Mouse (Mus musculus) forebrain, embryonic 14.5 days (tissue): ENCODE results near the gene Osbpl8. TPM values are rescaled to one million over a fixed set of nuclear protein-coding genes. Genes with fewer than 3 reads are reported as not detected.

Experiments
- ATAC-seq: fragments of 200-750 bp; cut with Nextera tagmentation; 2 replicates; pipeline ENCODE4 v1.8.0; 2017; ENCODE audit warnings: mild to moderate bottlenecking, moderate library complexity
- DNase-seq: peaks from one replicate; pipeline ENCODE4 v3.0.0-alpha.2; 2015; ENCODE audit warnings: low spot score
- H3K27ac ChIP-seq: fragments of 300-500 bp; sonication (generic); 2 replicates; pipeline ENCODE4 v1.5.1; 2014; ENCODE audit warnings: low read depth, mild to moderate bottlenecking, control low read depth, low read length, moderate library complexity
- H3K27me3 ChIP-seq: fragments of 300-500 bp; sonication (generic); replicated peaks from 2 replicates; pipeline ENCODE4 v1.6.1; 2014; ENCODE audit warnings: low read length, control low read depth, mixed read lengths; ENCODE audit not compliant: control insufficient read depth, insufficient read depth
- H3K36me3 ChIP-seq: fragments of 300-500 bp; sonication (generic); 2 replicates; pipeline ENCODE4 v1.6.1; 2014; ENCODE audit warnings: low read length, control low read depth; ENCODE audit not compliant: control insufficient read depth, insufficient read depth
- H3K4me1 ChIP-seq: fragments of 300-500 bp; sonication (generic); 2 replicates; pipeline ENCODE4 v1.6.1; 2014; ENCODE audit warnings: antibody characterized with exemption, low read length, control low read depth; ENCODE audit not compliant: control insufficient read depth, insufficient read depth
- H3K4me2 ChIP-seq: fragments of 300-500 bp; sonication (generic); 2 replicates; pipeline ENCODE4 v1.6.1; 2014; ENCODE audit warnings: mild to moderate bottlenecking, control low read depth, low read length
- H3K4me3 ChIP-seq: fragments of 300-500 bp; sonication (generic); 2 replicates; pipeline ENCODE4 v1.5.1; 2014; ENCODE audit warnings: low read depth, low read length, control low read depth
- H3K9ac ChIP-seq: fragments of 300-500 bp; sonication (generic); 2 replicates; pipeline ENCODE4 v1.6.1; 2014; ENCODE audit warnings: mild to moderate bottlenecking, low read length, control low read depth, moderate library complexity
- H3K9me3 ChIP-seq: fragments of 300-500 bp; sonication (generic); replicated peaks from 2 replicates; pipeline ENCODE4 v1.6.1; 2016; ENCODE audit warnings: low read length, control low read depth, mixed read lengths; ENCODE audit not compliant: control insufficient read depth
- WGBS: fragments of 180-500 bp; shearing (Covaris S2); extraction: QIAGEN DNeasy Blood & Tissue Kit; methylation state at CpG from one replicate; pipeline ENCODE4 v1.1.7; 2014; 5-methylcytosine and 5-hydroxymethylcytosine counted together
- polyA plus RNA-seq: library from polyadenylated mRNA; unstranded; fragments of >200 nt; fragmentation: Nextera tagmentation; extraction: Ambion mirVana; gene quantifications from 2 replicates; pipeline ENCODE4 v1.2.1, GENCODE M21; 2014

Osbpl8 gene
- polyA plus RNA-seq, 1 experiment from 2014 or later, result 12.9 TPM

DNA sequence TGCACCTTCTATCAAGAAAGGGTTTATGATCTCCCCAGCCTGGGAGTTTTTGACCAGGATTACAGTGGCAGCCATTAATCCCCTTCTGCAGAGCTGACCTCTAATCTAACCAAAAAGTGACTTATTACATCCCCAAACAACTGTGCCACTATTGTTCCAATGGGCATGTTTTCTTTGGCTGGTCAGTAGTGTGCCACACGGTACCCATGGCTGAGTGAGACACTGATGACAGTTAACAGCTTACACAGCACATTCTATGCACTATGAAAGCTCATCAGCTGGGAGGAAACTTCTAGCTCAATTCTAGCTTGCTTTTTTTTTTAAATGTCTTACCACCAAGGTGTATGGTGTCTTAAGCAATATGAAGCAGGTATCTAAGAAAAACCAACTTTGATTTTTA lies 25.4 kb upstream of the Osbpl8 start:
- no peak overlapping the region for H3K27ac ChIP-seq
- no peaks in the 10 kb centered on the region for H3K9me3 ChIP-seq
- no peaks in the 10 kb centered on the region for H3K27me3 ChIP-seq
- WGBS, result 79% methylated on average over 1 of the region's 1 CpGs
- no peaks in the 10 kb centered on the region for H3K4me1 ChIP-seq
- DNase-seq (no peak), ATAC-seq (no peak)
- H3K36me3 ChIP-seq, result no peaks in the 10 kb centered on the region
- H3K4me2 ChIP-seq, result no peak overlapping the region
- no peak overlapping the region for H3K9ac ChIP-seq
- H3K4me3 ChIP-seq, result no peak overlapping the region

DNA sequence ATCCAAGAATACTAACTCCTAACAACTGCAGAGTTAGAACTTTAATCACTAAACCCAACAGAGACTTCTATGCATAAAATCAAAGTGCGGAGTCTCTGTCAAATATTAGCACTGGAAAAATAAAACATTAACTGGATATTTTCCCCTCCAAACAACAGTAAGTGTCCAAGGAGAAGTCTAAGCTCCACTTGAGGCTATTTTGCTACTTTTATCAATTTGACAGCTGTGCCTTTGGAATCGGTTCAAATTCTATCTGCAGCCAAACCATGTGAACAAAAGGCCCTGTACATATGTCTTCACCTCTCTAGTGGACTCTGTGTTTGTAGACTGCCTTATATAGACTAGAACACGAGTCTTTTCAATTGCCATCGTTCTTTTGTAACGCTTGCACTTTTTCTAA lies 24.7 kb upstream of the Osbpl8 start:
- H3K4me2 ChIP-seq, result no peak overlapping the region
- H3K27ac ChIP-seq, result no peak overlapping the region
- 68% methylated on average over 5 of the region's 5 CpGs for WGBS
- H3K9me3 ChIP-seq, result no peaks in the 10 kb centered on the region
- no peaks in the 10 kb centered on the region for H3K27me3 ChIP-seq
- no peaks in the 10 kb centered on the region for H3K4me1 ChIP-seq
- H3K4me3 ChIP-seq, result no peak overlapping the region
- no peak for ATAC-seq
- DNase-seq, result peak; percentile 32
- no peaks in the 10 kb centered on the region for H3K36me3 ChIP-seq
- H3K9ac ChIP-seq, result no peak overlapping the region

DNA sequence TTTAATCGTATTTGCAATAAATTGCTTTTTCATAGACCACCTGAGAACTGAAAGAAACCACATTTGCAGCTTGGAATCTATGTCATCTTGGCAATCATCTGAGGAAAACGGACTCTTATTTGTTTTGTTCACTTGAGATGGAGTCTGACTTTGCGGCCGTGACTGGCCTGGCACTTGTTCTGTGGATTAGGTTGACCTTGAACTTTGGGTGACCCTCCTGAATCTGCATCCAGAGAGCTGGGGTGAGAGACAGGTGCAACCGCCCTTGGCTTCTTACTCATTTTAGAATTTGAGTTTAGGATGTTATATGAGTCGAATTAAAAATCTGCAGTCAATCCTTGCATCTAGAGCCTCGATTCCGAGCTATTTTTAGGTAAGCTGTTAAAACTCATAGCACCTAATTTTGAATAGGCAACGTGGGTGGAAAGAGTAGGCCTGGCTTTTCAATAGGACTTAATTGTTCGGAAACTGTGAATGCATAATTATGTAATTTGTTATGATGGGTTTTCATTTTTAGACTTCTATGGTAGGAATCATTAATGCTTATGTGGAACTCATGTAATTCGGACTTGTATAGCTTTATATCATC lies 20.1 kb upstream of the Osbpl8 start:
- no peaks in the 10 kb centered on the region for H3K9me3 ChIP-seq
- DNase-seq (peak; percentile 11), ATAC-seq (no peak)
- H3K36me3 ChIP-seq, result no peaks in the 10 kb centered on the region
- no peak overlapping the region for H3K27ac ChIP-seq
- H3K27me3 ChIP-seq, result no peaks in the 10 kb centered on the region
- no peak overlapping the region for H3K4me2 ChIP-seq
- 83% methylated on average over 11 of the region's 11 CpGs for WGBS
- H3K4me1 ChIP-seq, result no peaks in the 10 kb centered on the region
- H3K9ac ChIP-seq, result no peak overlapping the region
- no peak overlapping the region for H3K4me3 ChIP-seq

DNA sequence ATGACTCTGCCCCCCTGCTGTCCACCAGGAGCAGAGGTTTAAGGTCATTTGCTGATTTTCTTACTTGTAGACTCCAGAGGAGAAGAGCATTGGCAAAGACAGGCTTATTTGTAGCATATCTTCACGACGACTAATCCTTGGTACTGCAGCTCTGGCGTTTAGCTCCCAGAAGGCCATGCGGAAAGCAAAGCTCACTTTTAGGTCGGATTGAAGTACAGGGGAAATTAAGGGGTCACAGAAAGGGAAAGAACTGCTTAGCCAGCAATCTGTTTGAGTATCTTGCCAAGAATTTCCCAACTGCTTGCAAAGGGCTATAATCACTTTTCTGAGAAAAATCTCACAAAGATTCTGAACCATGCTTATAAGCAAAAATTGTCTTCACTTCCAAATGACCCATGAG lies 14.8 kb upstream of the Osbpl8 start:
- Histone ChIP-seq H3K4me3 (no peak overlapping the region), H3K9me3 (no peaks in the 10 kb centered on the region), H3K9ac (no peak overlapping the region), H3K4me1 (no peaks in the 10 kb centered on the region), H3K27ac (no peak overlapping the region), H3K27me3 (no peaks in the 10 kb centered on the region), H3K36me3 (no peaks in the 10 kb centered on the region), H3K4me2 (no peak overlapping the region)
- ATAC-seq (no peak), DNase-seq (no peak)
- WGBS, result 76% methylated on average over 5 of the region's 5 CpGs

DNA sequence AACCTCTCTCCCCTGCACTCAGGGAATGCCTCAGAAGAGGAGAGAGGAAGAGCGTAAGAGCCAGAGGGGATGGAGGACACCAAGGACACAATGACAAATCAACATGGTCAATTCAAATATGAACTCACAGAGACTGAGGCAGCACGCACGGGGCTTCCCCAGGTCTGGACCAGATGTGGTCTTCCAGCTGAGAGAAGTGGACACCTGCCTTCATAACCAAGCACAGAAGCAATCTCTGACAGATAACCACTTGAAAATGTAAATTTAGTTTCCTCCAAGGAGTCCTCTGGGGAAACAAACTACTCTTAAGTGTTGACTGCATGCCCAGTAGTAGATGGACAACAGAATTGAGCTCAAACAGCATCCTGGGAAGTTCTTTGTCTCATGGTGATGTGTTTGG lies 9.5 kb upstream of the Osbpl8 start:
- H3K27me3 ChIP-seq, result no peaks in the 10 kb centered on the region
- no peaks in the 10 kb centered on the region for H3K4me1 ChIP-seq
- H3K4me3 ChIP-seq, result no peak overlapping the region
- WGBS, result 92% methylated on average over 3 of the region's 3 CpGs
- ATAC-seq, result no peak
- H3K9me3 ChIP-seq, result no peaks in the 10 kb centered on the region
- H3K27ac ChIP-seq, result no peak overlapping the region
- no peak overlapping the region for H3K4me2 ChIP-seq
- no peak for DNase-seq
- H3K9ac ChIP-seq, result no peak overlapping the region
- no peaks in the 10 kb centered on the region for H3K36me3 ChIP-seq

DNA sequence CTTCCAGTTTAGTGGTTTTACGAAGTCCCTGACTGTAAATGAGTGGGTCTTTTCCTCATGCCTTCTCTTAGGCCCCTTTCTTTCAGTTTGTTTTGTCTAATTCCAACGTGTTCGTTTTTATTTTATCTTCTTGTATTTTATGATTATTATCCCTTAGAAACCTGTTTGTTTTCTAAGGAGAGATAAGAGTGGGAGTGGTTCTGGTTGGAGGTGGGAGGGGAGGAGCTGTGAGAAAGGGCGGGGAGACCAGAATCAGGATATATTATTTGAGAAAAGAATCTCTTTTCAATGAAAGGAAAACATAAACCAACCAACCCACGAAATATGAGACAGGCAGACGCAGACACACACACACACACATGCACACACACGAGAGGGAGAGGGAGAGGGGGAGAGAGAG lies 9.0 kb upstream of the Osbpl8 start:
- DNase-seq, result no peak
- Histone ChIP-seq H3K9me3 (no peaks in the 10 kb centered on the region), H3K4me1 (no peaks in the 10 kb centered on the region), H3K27ac (no peak overlapping the region), H3K9ac (no peak overlapping the region), H3K27me3 (no peaks in the 10 kb centered on the region), H3K36me3 (no peaks in the 10 kb centered on the region), H3K4me2 (no peak overlapping the region), H3K4me3 (no peak overlapping the region)
- no peak for ATAC-seq
- WGBS, result 78% methylated on average over 7 of the region's 7 CpGs

DNA sequence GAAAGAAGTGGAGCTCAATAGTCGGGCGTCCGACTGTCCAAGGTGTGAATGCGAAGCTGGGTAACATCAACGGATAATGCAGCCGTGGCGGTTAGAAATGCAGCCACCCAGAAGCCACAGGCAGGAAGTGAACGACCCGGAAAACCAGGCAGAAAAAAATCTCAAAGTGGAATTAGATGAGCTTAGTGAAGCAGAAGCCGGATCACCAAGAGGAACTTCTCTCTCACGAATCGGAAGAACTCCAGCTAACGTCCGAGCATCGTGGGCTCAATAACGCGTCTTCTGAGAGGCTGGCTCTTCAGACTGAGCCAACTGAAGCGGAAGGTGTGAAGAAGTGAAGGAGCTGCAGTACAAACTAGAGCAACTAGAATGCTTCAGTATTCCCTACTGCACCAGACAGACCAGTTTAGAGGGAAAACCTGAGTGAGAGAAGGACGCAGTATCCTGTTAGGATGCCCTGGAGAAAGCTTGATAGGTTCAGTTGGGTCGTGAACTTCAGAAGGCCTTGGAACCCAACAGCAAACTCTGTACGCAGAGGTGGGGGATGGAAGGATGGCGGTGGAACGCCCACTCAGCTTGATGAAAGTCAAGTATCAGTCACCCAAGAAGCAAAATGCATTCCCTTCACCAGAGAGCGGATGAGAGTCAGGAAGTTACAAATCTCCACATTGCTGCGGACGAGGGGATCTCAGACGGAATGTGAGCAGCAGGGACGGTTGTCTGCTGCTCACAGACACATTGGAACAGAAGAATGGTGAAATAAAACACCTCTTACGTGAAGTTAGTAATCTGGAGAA lies 8.0 kb upstream of the Osbpl8 start:
- Histone ChIP-seq H3K36me3 (no peaks in the 10 kb centered on the region), H3K27ac (no peak overlapping the region), H3K9me3 (no peaks in the 10 kb centered on the region), H3K4me2 (no peak overlapping the region), H3K4me1 (no peaks in the 10 kb centered on the region), H3K9ac (no peak overlapping the region), H3K4me3 (no peak overlapping the region), H3K27me3 (no peaks in the 10 kb centered on the region)
- WGBS, result 87% methylated on average over 29 of the region's 29 CpGs
- DNase-seq (no peak), ATAC-seq (no peak)

DNA sequence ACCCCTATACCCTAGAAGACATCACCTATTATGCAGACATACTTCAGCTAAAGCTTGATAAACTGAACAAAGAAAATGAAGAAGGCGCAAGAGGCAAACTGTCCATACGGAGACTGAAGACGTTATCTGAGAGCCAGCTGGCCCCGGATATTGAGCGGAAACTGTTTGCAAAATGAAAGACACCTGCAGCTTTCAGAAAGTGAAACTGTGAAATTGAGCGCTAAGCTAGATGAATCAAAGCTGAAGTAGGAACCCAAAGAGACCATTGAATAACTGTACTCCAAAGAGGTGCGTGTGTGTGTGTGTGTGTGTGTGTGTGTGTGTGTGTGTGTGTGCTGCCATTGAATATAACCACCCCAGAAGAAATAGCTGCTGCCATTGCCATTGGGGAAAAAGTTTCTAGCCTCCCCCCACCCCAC lies 7.3 kb upstream of the Osbpl8 start:
- Histone ChIP-seq H3K9me3 (no peaks in the 10 kb centered on the region), H3K9ac (no peak overlapping the region), H3K36me3 (no peaks in the 10 kb centered on the region), H3K4me3 (no peak overlapping the region), H3K27me3 (no peaks in the 10 kb centered on the region), H3K4me2 (no peak overlapping the region), H3K27ac (no peak overlapping the region), H3K4me1 (no peaks in the 10 kb centered on the region)
- WGBS, result 87% methylated on average over 7 of the region's 7 CpGs
- ATAC-seq, result no peak
- no peak for DNase-seq

DNA sequence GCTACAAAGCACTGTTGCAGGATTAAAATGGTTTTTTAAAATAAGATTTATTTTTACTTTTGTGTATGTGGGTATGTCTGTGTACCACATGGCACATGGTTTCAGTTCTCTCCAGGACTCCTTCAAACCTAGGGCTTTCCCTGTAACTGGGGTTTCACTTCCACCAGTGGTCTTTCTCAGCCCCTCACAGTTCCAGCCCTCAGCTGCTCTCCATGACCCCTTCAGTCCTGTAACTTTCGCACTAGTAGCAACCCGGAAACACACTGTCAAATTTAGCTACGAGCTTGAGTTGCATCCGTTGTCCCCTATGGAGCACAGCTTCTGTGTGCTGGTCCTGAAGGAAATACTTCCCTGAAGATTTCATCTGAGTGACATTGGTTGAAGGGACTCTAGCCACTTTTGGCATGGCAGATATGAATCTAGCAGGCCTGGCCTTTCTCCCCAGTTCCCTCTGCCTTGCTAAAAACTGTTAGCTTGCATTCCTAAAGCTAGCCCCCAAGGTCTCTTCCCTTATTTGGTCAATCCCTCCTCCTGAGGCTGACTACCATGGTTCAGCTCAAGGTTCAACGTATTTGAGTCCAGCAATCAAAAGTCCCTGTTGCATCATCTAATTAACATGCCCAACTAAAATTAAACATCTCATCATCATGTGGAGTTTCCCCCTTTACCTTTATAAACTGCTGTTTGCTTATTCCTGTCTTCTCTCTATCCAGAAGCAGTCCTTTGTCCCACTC lies 4.6 kb upstream of the Osbpl8 start:
- H3K4me1 ChIP-seq, result no peaks in the 10 kb centered on the region; the same call in 1 of the 2 replicates
- DNase-seq, result no peak
- H3K27me3 ChIP-seq, result no peaks in the 10 kb centered on the region
- no peak overlapping the region for H3K27ac ChIP-seq
- ATAC-seq, result no peak
- no peak overlapping the region for H3K9ac ChIP-seq
- H3K4me2 ChIP-seq, result no peak overlapping the region
- no peaks in the 10 kb centered on the region for H3K36me3 ChIP-seq
- 81% methylated on average over 5 of the region's 5 CpGs for WGBS
- H3K9me3 ChIP-seq, result no peaks in the 10 kb centered on the region
- no peak overlapping the region for H3K4me3 ChIP-seq
